Comparison of ENCODE assay signal across 9 mouse cellular contexts in the genomic region with DNA sequence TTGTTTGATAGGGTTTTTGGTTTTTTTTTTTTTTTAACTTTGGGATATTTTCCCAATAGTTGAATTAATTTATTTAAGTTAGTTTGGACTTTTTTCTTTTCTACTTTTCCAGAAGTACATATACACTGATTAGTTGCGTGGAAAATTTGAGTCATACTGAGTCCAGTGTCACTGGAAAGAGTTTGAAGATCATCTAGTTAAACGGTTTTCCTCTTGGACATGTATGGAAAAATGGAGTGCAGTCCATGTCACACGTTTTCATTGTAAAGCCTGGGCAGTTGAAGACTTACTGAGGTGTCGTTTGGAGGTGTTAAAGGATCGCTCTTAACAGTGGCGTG. TPM values are rescaled to one million over a fixed set of nuclear protein-coding genes. Genes with fewer than 3 reads are reported as not detected.
A peak's percentile ranks its signal among the peaks of the same experiment; 100 is the strongest.
DNase-seq lines count a peak whose midpoint lies in the region; ATAC-seq and TF ChIP-seq lines count a peak whose summit lies in the region.
"Had no signal": no experiment of that assay in that cellular context is flagged by ENCODE, and none has a peak within 500 bp of the region (broad histone marks: within the 10 kb centered on the region; RNA-seq: fewer than 3 reads in every experiment).

No protein-coding gene starts in this region.

- 62% methylated on average over 6 of the region's 6 CpGs for WGBS in kidney, postnatal 0 days
- WGBS in embryonic facial prominence, embryonic 13.5 days: 82% methylated on average over 6 of the region's 6 CpGs
- 74% methylated on average over 6 of the region's 6 CpGs for WGBS in intestine, postnatal 0 days
- WGBS in neural tube, embryonic 13.5 days: 79% methylated on average over 6 of the region's 6 CpGs

- no peaks in the 10 kb centered on the region for H3K27me3 ChIP-seq in kidney, postnatal 0 days (ENCODE audit: insufficient read depth, low read length)
- H3K27me3 ChIP-seq in embryonic facial prominence, embryonic 13.5 days: no peaks in the 10 kb centered on the region
- no peaks in the 10 kb centered on the region for H3K27me3 ChIP-seq in intestine, postnatal 0 days (replicated peaks; ENCODE audit: control insufficient read depth, insufficient read depth, low read length)
- 0 out of 2 replicates have a peak, but pooled peaks cover under 1% of the 10 kb centered on the region for H3K27me3 ChIP-seq in neural tube, embryonic 13.5 days

- H3K4me1 ChIP-seq in kidney, postnatal 0 days (replicated peaks; ENCODE audit: insufficient read depth, low read length): peaks cover 7% of the 10 kb centered on the region; the same call in 1 of the 2 replicates
- H3K4me1 ChIP-seq in embryonic facial prominence, embryonic 13.5 days: peaks cover 15% of the 10 kb centered on the region
- H3K4me1 ChIP-seq in intestine, postnatal 0 days (replicated peaks; ENCODE audit: control insufficient read depth, insufficient read depth, low read length): 0 out of 2 replicates have a peak, but pooled peaks cover 7% of the 10 kb centered on the region
- H3K4me1 ChIP-seq in neural tube, embryonic 13.5 days (replicated peaks): peaks cover 43% of the 10 kb centered on the region

- H3K4me3 ChIP-seq in kidney, postnatal 0 days (replicated peaks; ENCODE audit: low read depth, low read length): peak overlapping the region; percentile 72; the same call in 1 of the 2 replicates
- H3K4me3 ChIP-seq in embryonic facial prominence, embryonic 13.5 days: peak overlapping the region; percentile 90
- H3K4me3 ChIP-seq in intestine, postnatal 0 days (ENCODE audit: low read depth, low read length): no peak overlapping the region; the same call in 1 of the 2 replicates
- peak overlapping the region; percentile 95 for H3K4me3 ChIP-seq in neural tube, embryonic 13.5 days

- H3K9me3 ChIP-seq in kidney, postnatal 0 days (replicated peaks; ENCODE audit: low read length): no peaks in the 10 kb centered on the region
- H3K9me3 ChIP-seq in embryonic facial prominence, embryonic 13.5 days: no peaks in the 10 kb centered on the region
- no peaks in the 10 kb centered on the region for H3K9me3 ChIP-seq in intestine, postnatal 0 days (ENCODE audit: control insufficient read depth)
- no peaks in the 10 kb centered on the region for H3K9me3 ChIP-seq in neural tube, embryonic 13.5 days

- no peak overlapping the region for H3K27ac ChIP-seq in kidney, postnatal 0 days
- no peak overlapping the region for H3K27ac ChIP-seq in embryonic facial prominence, embryonic 13.5 days
- H3K27ac ChIP-seq in intestine, postnatal 0 days (ENCODE audit: low read depth, low read length): no peak overlapping the region
- H3K27ac ChIP-seq in neural tube, embryonic 13.5 days (replicated peaks): no peak overlapping the region

- TF ChIP-seq CTCF in kidney, postnatal 0 days (IDR thresholded peaks at IDR 0.05; ENCODE audit: low read depth): no peak
- no peak for TF ChIP-seq CTCF in intestine, postnatal 0 days (IDR thresholded peaks at IDR 0.05; ENCODE audit: low read depth)

- no peak for ATAC-seq in kidney, postnatal 0 days (replicated peaks; ENCODE audit: low FRiP score, low read depth)
- no peak for ATAC-seq in embryonic facial prominence, embryonic 13.5 days (ENCODE audit: insufficient number of reproducible peaks, insufficient read depth, low FRiP score, low TSS enrichment, low read depth)
- no peak for ATAC-seq in intestine, postnatal 0 days
- no peak for ATAC-seq in neural tube, embryonic 13.5 days (ENCODE audit: low read depth)

- peak overlapping the region; percentile 84 for H3K4me2 ChIP-seq in kidney, postnatal 0 days (ENCODE audit: low read length)
- peak overlapping the region; percentile 74 for H3K4me2 ChIP-seq in embryonic facial prominence, embryonic 13.5 days
- H3K4me2 ChIP-seq in intestine, postnatal 0 days (replicated peaks; ENCODE audit: low read depth): peak overlapping the region; percentile 91; the same call in 1 of the 2 replicates
- peak overlapping the region; percentile 72 for H3K4me2 ChIP-seq in neural tube, embryonic 13.5 days

- no peak for DNase-seq in kidney, postnatal 0 days (ENCODE audit: low spot score)
- no peak for DNase-seq in kidney, postnatal 25 days
- no peak for DNase-seq in adrenal gland, postnatal 36 days
- DNase-seq in cerebellum, postnatal 14 days: no peak
- no peak for DNase-seq in adrenal gland, postnatal 25 days
- DNase-seq: lung, adult 2 months had no signal

- H3K36me3 ChIP-seq in kidney, postnatal 0 days (ENCODE audit: insufficient read depth, low read length): no peaks in the 10 kb centered on the region
- no peaks in the 10 kb centered on the region for H3K36me3 ChIP-seq in embryonic facial prominence, embryonic 13.5 days
- no peaks in the 10 kb centered on the region for H3K36me3 ChIP-seq in intestine, postnatal 0 days (ENCODE audit: control insufficient read depth, insufficient read depth)
- no peaks in the 10 kb centered on the region for H3K36me3 ChIP-seq in neural tube, embryonic 13.5 days

- H3K9ac ChIP-seq in kidney, postnatal 0 days (ENCODE audit: low read depth, low read length): no peak overlapping the region
- peak overlapping the region; percentile 86; the same call in 1 of the 2 replicates for H3K9ac ChIP-seq in embryonic facial prominence, embryonic 13.5 days
- H3K9ac ChIP-seq in intestine, postnatal 0 days (ENCODE audit: low read depth, low read length): no peak overlapping the region
- H3K9ac ChIP-seq in neural tube, embryonic 13.5 days: peak overlapping the region; percentile 97

RNA-seq across cellular contexts. Expression of gene Gars, which starts 1.6 kb away (rescaled TPM):
- polyA plus RNA-seq in kidney, postnatal 0 days (2015; fragmentation: Nextera tagmentation; extraction: Ambion mirVana): 107 and 120 TPM in 2 replicates
- polyA plus RNA-seq in embryonic facial prominence, embryonic 13.5 days (2015; fragmentation: Nextera tagmentation; extraction: Ambion mirVana): 111 and 129 TPM in 2 replicates
- 66.8 and 67.7 TPM in 2 replicates for polyA plus RNA-seq in intestine, postnatal 0 days (2015; fragmentation: Nextera tagmentation; extraction: Ambion mirVana)
- polyA plus RNA-seq in neural tube, embryonic 13.5 days (2015; fragmentation: Nextera tagmentation; extraction: Ambion mirVana): 195 and 209 TPM in 2 replicates
- 100 to 1,000 TPM in 1 of 2 experiments, 10 to 100 TPM in 1; 79.6 to 101 TPM for total RNA-seq in adrenal gland, postnatal 36 days (2021)
- total RNA-seq in adrenal gland, postnatal 25 days (2021): 81.7 and 85.7 TPM in 2 replicates

RNA-seq across cellular contexts. Expression of gene Ggct, which starts 46.7 kb away (rescaled TPM):
- polyA plus RNA-seq in kidney, postnatal 0 days (2015; fragmentation: Nextera tagmentation; extraction: Ambion mirVana): 17.7 and 17.9 TPM in 2 replicates
- polyA plus RNA-seq in embryonic facial prominence, embryonic 13.5 days (2015; fragmentation: Nextera tagmentation; extraction: Ambion mirVana): 9.9 and 10.8 TPM in 2 replicates
- polyA plus RNA-seq in intestine, postnatal 0 days (2015; fragmentation: Nextera tagmentation; extraction: Ambion mirVana): 19.7 and 25.5 TPM in 2 replicates
- 16.0 and 18.3 TPM in 2 replicates for polyA plus RNA-seq in neural tube, embryonic 13.5 days (2015; fragmentation: Nextera tagmentation; extraction: Ambion mirVana)
- total RNA-seq in adrenal gland, postnatal 36 days (2021): 1 to 10 TPM; 4.7 to 9.5 TPM
- 7.2 and 7.4 TPM in 2 replicates for total RNA-seq in adrenal gland, postnatal 25 days (2021)

Comparison
In these comparisons a context has a peak if more than half of its experiments do, and no peak if none do; other contexts are left out.
1. H3K9ac ChIP-seq: peak in embryonic facial prominence, embryonic 13.5 days (single experiment) and neural tube, embryonic 13.5 days (single experiment); none in kidney, postnatal 0 days (single experiment) and intestine, postnatal 0 days (single experiment).
2. Peak in every context shown above with its lines, with median percentiles within 50 percentile points of each other: H3K4me2 ChIP-seq.